Mouse (Mus musculus) forebrain, embryonic 14.5 days (tissue): ENCODE measurements around the gene Tcf12. TPM values are rescaled to one million over a fixed set of nuclear protein-coding genes. Genes with fewer than 3 reads are reported as not detected.

Source experiments
- ATAC-seq: fragments of 200-750 bp; cut with Nextera tagmentation; 2 replicates; pipeline ENCODE4 v1.8.0; 2017; ENCODE audit warnings: mild to moderate bottlenecking, moderate library complexity
- DNase-seq: peaks from one replicate; pipeline ENCODE4 v3.0.0-alpha.2; 2015; ENCODE audit warnings: low spot score
- H3K27ac ChIP-seq: fragments of 300-500 bp; sonication (generic); 2 replicates; pipeline ENCODE4 v1.5.1; 2014; ENCODE audit warnings: low read depth, mild to moderate bottlenecking, control low read depth, low read length, moderate library complexity
- H3K27me3 ChIP-seq: fragments of 300-500 bp; sonication (generic); replicated peaks from 2 replicates; pipeline ENCODE4 v1.6.1; 2014; ENCODE audit warnings: low read length, control low read depth, mixed read lengths; ENCODE audit not compliant: control insufficient read depth, insufficient read depth
- H3K36me3 ChIP-seq: fragments of 300-500 bp; sonication (generic); 2 replicates; pipeline ENCODE4 v1.6.1; 2014; ENCODE audit warnings: low read length, control low read depth; ENCODE audit not compliant: control insufficient read depth, insufficient read depth
- H3K4me1 ChIP-seq: fragments of 300-500 bp; sonication (generic); 2 replicates; pipeline ENCODE4 v1.6.1; 2014; ENCODE audit warnings: antibody characterized with exemption, low read length, control low read depth; ENCODE audit not compliant: control insufficient read depth, insufficient read depth
- H3K4me2 ChIP-seq: fragments of 300-500 bp; sonication (generic); 2 replicates; pipeline ENCODE4 v1.6.1; 2014; ENCODE audit warnings: mild to moderate bottlenecking, control low read depth, low read length
- H3K4me3 ChIP-seq: fragments of 300-500 bp; sonication (generic); 2 replicates; pipeline ENCODE4 v1.5.1; 2014; ENCODE audit warnings: low read depth, low read length, control low read depth
- H3K9ac ChIP-seq: fragments of 300-500 bp; sonication (generic); 2 replicates; pipeline ENCODE4 v1.6.1; 2014; ENCODE audit warnings: mild to moderate bottlenecking, low read length, control low read depth, moderate library complexity
- H3K9me3 ChIP-seq: fragments of 300-500 bp; sonication (generic); replicated peaks from 2 replicates; pipeline ENCODE4 v1.6.1; 2016; ENCODE audit warnings: low read length, control low read depth, mixed read lengths; ENCODE audit not compliant: control insufficient read depth
- WGBS: fragments of 180-500 bp; shearing (Covaris S2); extraction: QIAGEN DNeasy Blood & Tissue Kit; methylation state at CpG from one replicate; pipeline ENCODE4 v1.1.7; 2014; 5-methylcytosine and 5-hydroxymethylcytosine counted together
- polyA plus RNA-seq: library from polyadenylated mRNA; unstranded; fragments of >200 nt; fragmentation: Nextera tagmentation; extraction: Ambion mirVana; gene quantifications from 2 replicates; pipeline ENCODE4 v1.2.1, GENCODE M21; 2014

Gene Tcf12
- polyA plus RNA-seq, 1 experiment from 2014 or later, result 68.1 TPM

DNA sequence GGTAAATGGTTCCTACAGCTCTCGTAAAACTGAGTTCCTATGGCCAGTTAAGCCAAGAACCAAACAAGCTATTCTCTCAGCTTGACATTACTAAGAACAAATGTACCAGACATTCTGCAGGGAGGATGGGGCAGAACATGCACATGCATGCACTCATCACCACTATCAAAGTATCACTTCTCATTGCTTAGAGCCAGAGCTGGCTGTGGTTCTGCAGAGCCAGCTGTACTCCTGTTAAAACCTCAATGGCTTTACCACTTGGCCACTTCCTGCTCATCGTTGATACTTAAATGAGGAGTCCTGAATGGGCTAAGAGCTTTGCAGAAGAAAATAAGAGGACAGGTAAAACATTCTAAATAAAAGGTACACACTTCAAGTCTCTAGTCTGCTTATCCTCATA is 14.6 kb downstream of the Tcf12 start:
- no peaks in the 10 kb centered on the region for H3K9me3 ChIP-seq
- H3K27me3 ChIP-seq, result no peaks in the 10 kb centered on the region
- H3K4me2 ChIP-seq, result no peak overlapping the region
- no peak for DNase-seq
- no peak overlapping the region for H3K9ac ChIP-seq
- no peaks in the 10 kb centered on the region for H3K4me1 ChIP-seq
- H3K4me3 ChIP-seq, result no peak overlapping the region
- ATAC-seq, result no peak
- peaks cover 19% of the 10 kb centered on the region; the same call in 1 of the 2 replicates for H3K36me3 ChIP-seq
- 97% methylated on average over 2 of the region's 2 CpGs for WGBS
- H3K27ac ChIP-seq, result no peak overlapping the region

DNA sequence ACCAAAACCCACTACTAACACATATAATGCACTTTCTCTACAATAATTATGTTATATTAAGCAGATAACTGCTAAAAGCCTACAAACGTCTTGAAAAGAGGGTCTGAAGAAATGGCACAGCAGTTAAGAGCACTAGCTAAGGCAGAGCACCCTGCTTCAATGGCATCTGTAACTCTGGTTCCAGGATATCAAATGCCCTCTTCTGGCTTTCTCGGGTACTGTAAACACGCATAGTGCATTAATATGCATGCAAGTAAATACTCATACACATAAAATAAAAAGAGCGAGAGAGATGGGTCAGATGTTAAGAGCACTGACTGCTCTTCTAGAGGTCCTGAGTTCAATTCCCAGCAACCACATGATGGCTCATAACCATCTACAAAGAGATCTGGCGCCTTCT is 17.0 kb downstream of the Tcf12 start:
- H3K4me1 ChIP-seq, result no peaks in the 10 kb centered on the region
- H3K9me3 ChIP-seq, result no peaks in the 10 kb centered on the region
- no peak for ATAC-seq
- DNase-seq, result peak; percentile 50
- no peak overlapping the region for H3K4me2 ChIP-seq
- H3K9ac ChIP-seq, result no peak overlapping the region
- H3K36me3 ChIP-seq, result 0 out of 2 replicates have a peak, but pooled peaks cover 9% of the 10 kb centered on the region
- WGBS, result 86% methylated on average over 5 of the region's 5 CpGs
- H3K27me3 ChIP-seq, result no peaks in the 10 kb centered on the region
- no peak overlapping the region for H3K4me3 ChIP-seq
- no peak overlapping the region for H3K27ac ChIP-seq

DNA sequence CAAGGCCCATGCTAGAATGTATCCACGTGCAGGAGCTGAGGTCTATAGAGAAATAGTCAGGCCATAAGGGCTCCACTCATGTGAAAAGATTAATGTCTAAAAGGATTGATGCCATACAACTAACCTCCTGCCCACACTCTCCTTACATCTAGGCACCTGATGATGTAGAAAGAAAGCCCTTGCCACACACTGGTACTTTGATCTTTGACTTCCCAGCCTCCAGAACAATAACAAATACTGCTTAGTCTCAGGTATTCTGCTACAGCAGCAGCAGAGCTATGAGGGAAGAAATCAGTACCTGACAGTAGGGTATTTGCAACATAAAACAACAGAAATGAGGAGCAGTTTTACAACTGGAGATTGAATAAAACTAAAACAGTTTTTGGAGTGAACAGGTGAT is 19.5 kb downstream of the Tcf12 start:
- 72% methylated on average over 1 of the region's 1 CpGs for WGBS
- Histone ChIP-seq H3K9me3 (no peaks in the 10 kb centered on the region), H3K9ac (no peak overlapping the region), H3K4me3 (no peak overlapping the region), H3K27me3 (no peaks in the 10 kb centered on the region), H3K36me3 (0 out of 2 replicates have a peak, but pooled peaks cover 7% of the 10 kb centered on the region), H3K4me1 (no peaks in the 10 kb centered on the region), H3K27ac (no peak overlapping the region), H3K4me2 (no peak overlapping the region)
- ATAC-seq (no peak), DNase-seq (no peak)

DNA sequence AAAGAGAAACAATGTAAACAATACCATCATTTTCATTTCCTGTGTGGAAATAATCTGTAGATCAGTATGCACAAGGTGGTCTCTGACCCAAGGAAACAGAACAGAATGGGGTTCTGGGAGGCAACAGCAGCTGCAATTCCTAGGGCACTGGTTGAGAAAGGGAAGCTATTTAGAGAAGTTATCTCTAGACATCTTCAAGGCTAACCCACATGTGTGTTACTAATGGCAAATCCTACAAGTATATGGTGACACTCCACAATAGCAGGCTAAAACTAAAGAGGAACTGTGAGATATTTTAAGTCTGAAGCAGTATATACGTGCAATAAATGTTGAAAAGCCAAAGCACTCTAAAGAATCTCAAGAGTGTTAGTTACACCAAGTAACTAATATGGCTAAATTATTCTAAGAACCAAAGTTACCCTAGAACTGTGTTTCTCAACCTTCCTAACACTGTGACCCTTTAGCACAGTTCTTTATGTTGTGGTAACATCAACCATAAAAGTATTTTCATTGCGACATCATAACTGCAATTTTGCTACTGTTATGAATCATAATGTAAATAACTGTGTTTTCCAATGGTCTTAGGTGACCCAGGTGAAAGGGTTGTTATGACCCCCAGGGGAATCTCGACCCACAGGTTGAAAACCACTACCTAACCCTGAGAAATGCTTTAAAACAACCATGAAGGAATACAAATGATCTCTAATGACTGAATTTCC is 22.6 kb downstream of the Tcf12 start:
- 89% methylated on average over 3 of the region's 3 CpGs for WGBS
- peaks cover 8% of the 10 kb centered on the region; the same call in 1 of the 2 replicates for H3K4me1 ChIP-seq
- DNase-seq (no peak), ATAC-seq (no peak)
- H3K27ac ChIP-seq, result no peak overlapping the region
- no peak overlapping the region for H3K4me3 ChIP-seq
- no peak overlapping the region for H3K9ac ChIP-seq
- no peak overlapping the region for H3K4me2 ChIP-seq
- no peaks in the 10 kb centered on the region for H3K27me3 ChIP-seq
- H3K9me3 ChIP-seq, result no peaks in the 10 kb centered on the region
- no peaks in the 10 kb centered on the region for H3K36me3 ChIP-seq

DNA sequence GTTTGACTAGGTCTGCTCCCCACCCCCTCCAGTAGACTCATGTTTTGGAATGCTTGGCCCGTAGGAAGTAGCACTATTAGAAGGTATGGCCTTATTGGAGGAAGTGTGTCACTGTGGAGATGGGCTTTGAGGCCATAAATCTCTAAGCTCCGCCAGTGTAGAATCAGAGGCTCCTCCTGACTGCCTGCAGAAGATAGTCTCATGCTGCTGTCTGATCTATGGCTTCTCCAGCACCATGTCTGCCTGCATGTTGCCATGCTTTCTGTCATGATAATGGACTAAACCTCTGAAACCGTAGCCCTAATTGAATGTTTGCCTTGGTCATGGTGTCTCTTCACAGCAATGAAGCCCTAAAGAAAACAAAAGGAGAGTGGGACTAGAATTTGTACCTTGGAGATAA is 26.7 kb downstream of the Tcf12 start:
- Histone ChIP-seq H3K4me1 (peaks cover 8% of the 10 kb centered on the region; the same call in 1 of the 2 replicates), H3K9me3 (no peaks in the 10 kb centered on the region), H3K4me3 (no peak overlapping the region), H3K4me2 (no peak overlapping the region), H3K9ac (no peak overlapping the region), H3K36me3 (no peaks in the 10 kb centered on the region), H3K27me3 (no peaks in the 10 kb centered on the region), H3K27ac (no peak overlapping the region)
- ATAC-seq (no peak), DNase-seq (no peak)
- 82% methylated on average over 3 of the region's 3 CpGs for WGBS

DNA sequence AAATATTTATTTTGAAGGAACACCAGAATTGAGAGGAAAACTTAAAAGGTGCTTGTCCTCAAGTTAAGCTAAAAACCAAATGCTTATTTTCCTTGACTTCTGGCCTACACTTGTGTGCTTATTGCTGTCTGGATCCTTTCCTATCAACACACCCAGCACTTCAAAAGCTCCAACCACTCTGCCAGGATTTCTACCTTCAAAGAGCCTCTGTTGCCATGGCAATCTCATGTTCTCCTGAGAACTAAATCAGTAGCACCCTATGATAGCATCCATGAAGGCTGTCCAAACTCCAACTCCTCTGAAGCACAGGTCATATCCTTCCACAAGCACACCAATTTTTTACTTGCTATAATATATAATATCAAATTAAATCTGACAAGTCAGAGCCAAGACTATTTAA is 27.5 kb downstream of the Tcf12 start:
- Histone ChIP-seq H3K4me1 (peaks cover 8% of the 10 kb centered on the region; the same call in 1 of the 2 replicates), H3K9me3 (no peaks in the 10 kb centered on the region), H3K36me3 (no peaks in the 10 kb centered on the region), H3K4me2 (no peak overlapping the region), H3K4me3 (no peak overlapping the region), H3K9ac (no peak overlapping the region), H3K27ac (no peak overlapping the region), H3K27me3 (no peaks in the 10 kb centered on the region)
- DNase-seq (peak; percentile 64), ATAC-seq (no peak)

DNA sequence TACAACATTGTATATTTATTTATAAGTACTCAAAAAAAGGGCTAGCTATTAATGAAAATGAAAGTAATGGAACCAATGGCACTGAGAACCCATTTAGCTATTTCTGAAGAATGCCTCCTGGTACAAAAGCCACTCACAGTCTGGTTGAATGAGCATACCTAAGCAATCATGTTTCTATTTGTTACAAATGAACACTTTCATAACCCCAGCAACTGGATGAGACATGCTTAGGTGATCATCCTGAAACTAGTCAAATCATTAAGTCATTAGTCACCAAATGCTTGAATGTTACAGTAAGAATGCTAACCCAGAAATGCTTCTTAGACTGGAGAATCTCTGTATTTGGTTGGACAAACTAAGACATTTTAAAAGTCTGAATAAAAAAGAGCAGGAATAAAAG is 35.5 kb downstream of the Tcf12 start:
- ATAC-seq (no peak), DNase-seq (no peak)
- H3K9me3 ChIP-seq, result no peaks in the 10 kb centered on the region
- H3K27me3 ChIP-seq, result no peaks in the 10 kb centered on the region
- H3K36me3 ChIP-seq, result no peaks in the 10 kb centered on the region
- H3K27ac ChIP-seq, result no peak overlapping the region
- no peak overlapping the region for H3K9ac ChIP-seq
- H3K4me2 ChIP-seq, result no peak overlapping the region
- no peak overlapping the region for H3K4me3 ChIP-seq
- H3K4me1 ChIP-seq, result no peaks in the 10 kb centered on the region

DNA sequence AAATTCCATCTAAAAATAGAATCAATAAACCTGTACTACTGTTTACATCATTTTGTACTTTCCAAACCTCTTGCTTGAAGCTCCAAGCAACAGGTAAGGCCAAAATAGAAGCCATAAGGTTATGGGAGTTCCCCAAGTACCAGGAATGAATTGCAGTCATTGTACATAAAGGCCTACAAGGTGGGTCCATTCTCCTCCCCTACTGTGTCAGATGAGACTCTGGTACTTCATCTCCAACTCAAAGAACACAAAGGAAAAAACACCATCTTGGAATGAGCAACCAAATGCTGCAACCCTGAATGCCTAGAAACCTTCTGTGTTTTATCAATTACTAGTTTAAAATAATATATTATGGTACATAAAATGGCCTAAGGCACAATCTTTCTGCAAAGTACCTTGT is 45.5 kb downstream of the Tcf12 start:
- Histone ChIP-seq H3K9me3 (no peaks in the 10 kb centered on the region), H3K9ac (no peak overlapping the region), H3K4me3 (no peak overlapping the region), H3K36me3 (no peaks in the 10 kb centered on the region), H3K4me1 (no peaks in the 10 kb centered on the region), H3K4me2 (no peak overlapping the region), H3K27ac (no peak overlapping the region), H3K27me3 (no peaks in the 10 kb centered on the region)
- DNase-seq (no peak), ATAC-seq (no peak)

DNA sequence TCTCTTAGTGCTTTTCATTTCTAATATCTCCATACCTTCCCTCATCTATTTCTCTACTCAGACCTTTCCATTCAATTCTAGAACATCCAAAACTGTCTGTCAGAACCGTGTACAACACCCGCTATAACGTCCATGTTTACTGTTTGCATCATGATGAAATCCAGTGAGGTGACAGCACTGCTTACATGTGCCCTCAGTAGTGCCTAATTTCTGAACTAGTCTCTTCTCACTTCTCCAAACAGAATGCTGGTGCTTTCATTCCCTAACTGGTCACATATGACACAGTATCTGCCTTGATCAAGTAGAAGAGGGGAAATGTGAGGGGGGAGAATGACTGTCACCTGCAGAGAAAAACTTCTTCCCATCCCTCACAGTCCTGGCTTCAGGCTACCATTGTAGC is 58.5 kb downstream of the Tcf12 start:
- no peak overlapping the region for H3K9ac ChIP-seq
- H3K27ac ChIP-seq, result no peak overlapping the region
- H3K9me3 ChIP-seq, result no peaks in the 10 kb centered on the region
- ATAC-seq, result no peak
- H3K4me3 ChIP-seq, result no peak overlapping the region
- H3K27me3 ChIP-seq, result no peaks in the 10 kb centered on the region
- no peak overlapping the region for H3K4me2 ChIP-seq
- DNase-seq, result no peak
- 93% methylated on average over 3 of the region's 3 CpGs for WGBS
- no peaks in the 10 kb centered on the region for H3K4me1 ChIP-seq
- H3K36me3 ChIP-seq, result no peaks in the 10 kb centered on the region
